Mouse (Mus musculus): ENCODE results near the gene Prg2.

Gene Prg2

GRCm38 (mm10) chr2:84980188-84980587 is at the start of gene Prg2:
Prg2 (plus strand) TSS chr2:84980461.
- peak; percentile 58 for DNase-seq (ENCODE audit: extremely low read depth, low read depth)

- no peak for DNase-seq (ENCODE audit: extremely low read depth, low read depth)
Measured at GRCm38 (mm10) chr2:84933992-84934648, 46.1 kb upstream of the Prg2 start.

GRCm38 (mm10) chr2:84934649-84935007 is 45.6 kb upstream of the Prg2 start:
- DNase-seq (ENCODE audit: extremely low read depth, low read depth): no peak

GRCm38 (mm10) chr2:84935065-84935464 is 45.2 kb upstream of the Prg2 start:
- DNase-seq (ENCODE audit: extremely low read depth, low read depth): no peak

GRCm38 (mm10) chr2:84936474-84937429 is 43.5 kb upstream of the Prg2 start, which contains the start of gene Slc43a3:
Slc43a3 (plus strand) TSS chr2:84936579.
- DNase-seq (ENCODE audit: extremely low read depth, low read depth): peak; percentile 95

GRCm38 (mm10) chr2:84937491-84938150 is 42.6 kb upstream of the Prg2 start:
- peak; percentile 12 for DNase-seq (ENCODE audit: extremely low read depth, low read depth)

GRCm38 (mm10) chr2:84938249-84938946 is 41.9 kb upstream of the Prg2 start:
- DNase-seq (ENCODE audit: extremely low read depth, low read depth): peak; percentile 97

GRCm38 (mm10) chr2:84939306-84939705 is 41.0 kb upstream of the Prg2 start:
- peak; percentile 79 for DNase-seq (ENCODE audit: extremely low read depth, low read depth)

- no peak for DNase-seq (ENCODE audit: extremely low read depth, low read depth)
Measured at GRCm38 (mm10) chr2:84939711-84940110, 40.5 kb upstream of the Prg2 start.

- DNase-seq (ENCODE audit: extremely low read depth, low read depth): no peak
Measured at GRCm38 (mm10) chr2:84941332-84941731, 38.9 kb upstream of the Prg2 start.

GRCm38 (mm10) chr2:84941795-84942194 is 38.5 kb upstream of the Prg2 start:
- no peak for DNase-seq (ENCODE audit: extremely low read depth, low read depth)

GRCm38 (mm10) chr2:84947154-84947771 is 33.0 kb upstream of the Prg2 start:
- no peak for DNase-seq (ENCODE audit: extremely low read depth, low read depth)

- DNase-seq (ENCODE audit: extremely low read depth, low read depth): no peak
Measured at GRCm38 (mm10) chr2:84948252-84948651, 32.0 kb upstream of the Prg2 start.

- DNase-seq (ENCODE audit: extremely low read depth, low read depth): no peak
Measured at GRCm38 (mm10) chr2:84948721-84949120, 31.5 kb upstream of the Prg2 start.

GRCm38 (mm10) chr2:84951027-84951426 is 29.2 kb upstream of the Prg2 start:
- no peak for DNase-seq (ENCODE audit: extremely low read depth, low read depth)

GRCm38 (mm10) chr2:84952251-84952650 is 28.0 kb upstream of the Prg2 start:
- no peak for DNase-seq (ENCODE audit: extremely low read depth, low read depth)

- DNase-seq (ENCODE audit: extremely low read depth, low read depth): no peak
Measured at GRCm38 (mm10) chr2:84952693-84953092, 27.6 kb upstream of the Prg2 start.

GRCm38 (mm10) chr2:84955435-84955834 is 24.8 kb upstream of the Prg2 start:
- no peak for DNase-seq (ENCODE audit: extremely low read depth, low read depth)

GRCm38 (mm10) chr2:84956274-84956673 is 24.0 kb upstream of the Prg2 start:
- DNase-seq (ENCODE audit: extremely low read depth, low read depth): no peak

- DNase-seq (ENCODE audit: extremely low read depth, low read depth): no peak
Measured at GRCm38 (mm10) chr2:84958588-84959264, 21.5 kb upstream of the Prg2 start.
